Mouse (Mus musculus): ENCODE data around the gene Elovl2. TPM values are rescaled to one million over a fixed set of nuclear protein-coding genes. Genes with fewer than 3 reads are reported as not detected.

Gene Elovl2
- total and polyA plus RNA-seq, 2 experiments from 2014 or later, result 30.0 to 31.5 TPM

GRCm38 (mm10) chr13:41146271-41146670 is 73.9 kb downstream of the Elovl2 start:
- peak; percentile 63 for DNase-seq
- WGBS, result 78% methylated on average over 10 of the region's 10 CpGs

GRCm38 (mm10) chr13:41145433-41145970 is 74.7 kb downstream of the Elovl2 start:
- Histone ChIP-seq H3K4me1 (ENCODE audit: insufficient read depth) (no peaks in the 10 kb centered on the region), H3K4me3 (ENCODE audit: low read depth, low read length) (no peak overlapping the region), H3K27me3 (ENCODE audit: insufficient read depth, low read length) (no peaks in the 10 kb centered on the region), H3K27ac (ENCODE audit: low read depth, low read length) (no peak overlapping the region), H3K36me3 (ENCODE audit: insufficient read depth) (no peaks in the 10 kb centered on the region), H3K4me2 (ENCODE audit: low read depth) (no peak overlapping the region), H3K9me3 (ENCODE audit: low read length) (no peaks in the 10 kb centered on the region), H3K9ac (no peak overlapping the region)
- no peak for ATAC-seq
- DNase-seq, result no peak
- WGBS, result 67% methylated on average over 6 of the region's 6 CpGs
- TF ChIP-seq CTCF (IDR thresholded peaks at IDR 0.05; ENCODE audit: low read depth), result no peak

More at GRCm38 (mm10) chr13:41146271-41146670, 73.9 kb downstream of the Elovl2 start:
- H3K4me1 ChIP-seq (ENCODE audit: insufficient read depth), result no peaks in the 10 kb centered on the region
- peak; percentile 75 for TF ChIP-seq CTCF (IDR thresholded peaks at IDR 0.05; ENCODE audit: low read depth)
- H3K36me3 ChIP-seq (ENCODE audit: insufficient read depth), result no peaks in the 10 kb centered on the region
- no peak overlapping the region for H3K9ac ChIP-seq
- no peaks in the 10 kb centered on the region for H3K27me3 ChIP-seq (ENCODE audit: insufficient read depth, low read length)
- ATAC-seq, result no peak
- no peak overlapping the region for H3K4me3 ChIP-seq (ENCODE audit: low read depth, low read length)
- no peak overlapping the region for H3K4me2 ChIP-seq (ENCODE audit: low read depth)
- no peaks in the 10 kb centered on the region for H3K9me3 ChIP-seq (ENCODE audit: low read length)
- H3K27ac ChIP-seq (ENCODE audit: low read depth, low read length), result no peak overlapping the region

DNA sequence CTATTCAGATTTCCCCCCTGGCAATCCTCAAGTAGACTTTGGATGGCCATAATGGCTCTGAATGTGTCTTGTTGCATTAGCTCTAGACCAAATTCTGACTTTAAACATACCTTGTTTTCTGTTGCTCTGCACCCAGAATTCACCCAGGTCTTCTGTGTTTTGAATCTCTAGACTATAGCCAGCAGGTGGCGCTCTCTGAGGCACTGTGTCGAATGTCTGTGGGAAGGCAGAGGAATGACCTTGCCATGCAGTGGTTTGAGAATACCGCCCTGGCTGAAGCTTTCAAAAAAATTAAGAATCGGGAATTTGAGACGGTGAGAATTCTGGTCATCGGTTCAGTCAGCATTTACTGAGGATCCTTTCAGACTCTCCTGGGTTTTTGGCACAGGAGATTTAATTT is 85.3 kb downstream of the Elovl2 start:
- no peak overlapping the region for H3K27ac ChIP-seq (ENCODE audit: low read depth, low read length)
- DNase-seq, result peak; percentile 80
- no peak overlapping the region for H3K4me2 ChIP-seq (ENCODE audit: low read depth)
- 7% methylated on average over 6 of the region's 6 CpGs for WGBS
- H3K36me3 ChIP-seq (ENCODE audit: insufficient read depth), result no peaks in the 10 kb centered on the region
- peak; percentile 81 for TF ChIP-seq CTCF (IDR thresholded peaks at IDR 0.05; ENCODE audit: low read depth)
- no peak overlapping the region for H3K9ac ChIP-seq
- no peaks in the 10 kb centered on the region for H3K9me3 ChIP-seq (ENCODE audit: low read length)
- no peaks in the 10 kb centered on the region for H3K4me1 ChIP-seq (ENCODE audit: insufficient read depth)
- no peaks in the 10 kb centered on the region for H3K27me3 ChIP-seq (ENCODE audit: insufficient read depth, low read length)
- ATAC-seq, result no peak
- H3K4me3 ChIP-seq (ENCODE audit: low read depth, low read length), result no peak overlapping the region

Other genes starting within 250 kb of the Elovl2 start
- gene Pak1ip1, start 219.4 kb downstream of the Elovl2 start, total RNA-seq (2014; rRNA removed), result 42.9 and 45.9 TPM in 2 replicates
- 49.4 and 52.5 TPM in 2 replicates for gene Pak1ip1, start 219.4 kb downstream of the Elovl2 start, polyA plus RNA-seq (2015; fragmentation: Nextera tagmentation; extraction: Ambion mirVana)
- 43.2 and 53.2 TPM in 2 replicates for gene Tmem14c, start 204.1 kb downstream of the Elovl2 start, total RNA-seq (2014; rRNA removed)
- 121 and 127 TPM in 2 replicates for gene Tmem14c, start 204.1 kb downstream of the Elovl2 start, polyA plus RNA-seq (2015; fragmentation: Nextera tagmentation; extraction: Ambion mirVana)
- 1.5 and 2.3 TPM in 2 replicates for gene Mak, start 140.7 kb downstream of the Elovl2 start, total RNA-seq (2014; rRNA removed)
- 1.2 and 1.9 TPM in 2 replicates for gene Mak, start 140.7 kb downstream of the Elovl2 start, polyA plus RNA-seq (2015; fragmentation: Nextera tagmentation; extraction: Ambion mirVana)
- gene Gcm2, start 109.4 kb downstream of the Elovl2 start, total RNA-seq (2014; rRNA removed), result not detected in 2 replicates
- gene Gcm2, start 109.4 kb downstream of the Elovl2 start, polyA plus RNA-seq (2015; fragmentation: Nextera tagmentation; extraction: Ambion mirVana), result not detected in 2 replicates
- gene Sycp2l, start 106.1 kb downstream of the Elovl2 start, total RNA-seq (2014; rRNA removed), result not detected in 2 replicates
- gene Sycp2l, start 106.1 kb downstream of the Elovl2 start, polyA plus RNA-seq (2015; fragmentation: Nextera tagmentation; extraction: Ambion mirVana), result not detected in 2 replicates
- gene Smim13, start 29.4 kb upstream of the Elovl2 start, total RNA-seq (2014; rRNA removed), result 53.2 and 58.1 TPM in 2 replicates
- 21.6 and 28.1 TPM in 2 replicates for gene Smim13, start 29.4 kb upstream of the Elovl2 start, polyA plus RNA-seq (2015; fragmentation: Nextera tagmentation; extraction: Ambion mirVana)
- not detected in 2 replicates for gene Gm17364, start 53.6 kb upstream of the Elovl2 start, total RNA-seq (2014; rRNA removed)
- gene Gm17364, start 53.6 kb upstream of the Elovl2 start, polyA plus RNA-seq (2015; fragmentation: Nextera tagmentation; extraction: Ambion mirVana), result not detected in 2 replicates